Mouse (Mus musculus) kidney, adult 2 months (tissue): Measurements from ENCODE around the gene Atp8b5. TPM values are rescaled to one million over a fixed set of nuclear protein-coding genes. Genes with fewer than 3 reads are reported as not detected.

Source experiments
- DNase-seq: peaks from one replicate; pipeline ENCODE4 v3.0.0; 2021
- H3K27ac ChIP-seq: fragments of 200-500 bp; 2 replicates; pipeline ENCODE4 v1.5.1; 2012; ENCODE audit warnings: low read depth, low read length, control low read depth, inconsistent platforms; ENCODE audit not compliant: insufficient read depth
- H3K27me3 ChIP-seq: fragments of 200-500 bp; replicated peaks from 2 replicates; pipeline ENCODE4 v1.6.1; 2012; ENCODE audit warnings: mild to moderate bottlenecking, moderate library complexity, low read length, inconsistent platforms; ENCODE audit not compliant: control insufficient read depth, insufficient read depth
- H3K36me3 ChIP-seq: fragments of 200-500 bp; 2 replicates; pipeline ENCODE4 v1.6.1; 2012; ENCODE audit warnings: mild to moderate bottlenecking, moderate library complexity, low read length, inconsistent platforms; ENCODE audit not compliant: control insufficient read depth, insufficient read depth
- H3K4me1 ChIP-seq: fragments of 200-500 bp; 2 replicates; pipeline ENCODE4 v1.6.1; 2011; ENCODE audit warnings: low read length; ENCODE audit not compliant: control insufficient read depth, insufficient read depth
- H3K4me3 ChIP-seq: fragments of 200-500 bp; 2 replicates; pipeline ENCODE4 v1.5.1; 2011; ENCODE audit warnings: mild to moderate bottlenecking, low read depth, low read length, control low read depth; ENCODE audit not compliant: insufficient read depth
- CTCF ChIP-seq: fragments of 200-500 bp; conservative IDR thresholded peaks from 2 replicates; pipeline ENCODE4 v1.5.1; 2011; ENCODE audit warnings: low read depth, mild to moderate bottlenecking, control low read depth, low read length, moderate library complexity, mixed read lengths; ENCODE audit not compliant: insufficient read depth, insufficient read length
- POLR2A ChIP-seq: fragments of 200-500 bp; IDR thresholded peaks from one replicate; pipeline ENCODE4 v1.6.1; 2011; ENCODE audit warnings: low read depth, low read length, control low read depth
- WGBS: fragments of 180-500 bp; shearing (Covaris S2); methylation state at CpG from one replicate; pipeline ENCODE4 v1.1.7; 2018; 5-methylcytosine and 5-hydroxymethylcytosine counted together
- polyA plus RNA-seq: library from polyadenylated mRNA; depleted of rRNA; stranded (reverse); fragments of >200 nt; gene quantifications from 2 replicates; pipeline ENCODE4 v1.2.3, GENCODE M21; 2012; rRNA removed

Atp8b5 gene
- polyA plus RNA-seq, 1 experiment, result 0.38 TPM

DNA sequence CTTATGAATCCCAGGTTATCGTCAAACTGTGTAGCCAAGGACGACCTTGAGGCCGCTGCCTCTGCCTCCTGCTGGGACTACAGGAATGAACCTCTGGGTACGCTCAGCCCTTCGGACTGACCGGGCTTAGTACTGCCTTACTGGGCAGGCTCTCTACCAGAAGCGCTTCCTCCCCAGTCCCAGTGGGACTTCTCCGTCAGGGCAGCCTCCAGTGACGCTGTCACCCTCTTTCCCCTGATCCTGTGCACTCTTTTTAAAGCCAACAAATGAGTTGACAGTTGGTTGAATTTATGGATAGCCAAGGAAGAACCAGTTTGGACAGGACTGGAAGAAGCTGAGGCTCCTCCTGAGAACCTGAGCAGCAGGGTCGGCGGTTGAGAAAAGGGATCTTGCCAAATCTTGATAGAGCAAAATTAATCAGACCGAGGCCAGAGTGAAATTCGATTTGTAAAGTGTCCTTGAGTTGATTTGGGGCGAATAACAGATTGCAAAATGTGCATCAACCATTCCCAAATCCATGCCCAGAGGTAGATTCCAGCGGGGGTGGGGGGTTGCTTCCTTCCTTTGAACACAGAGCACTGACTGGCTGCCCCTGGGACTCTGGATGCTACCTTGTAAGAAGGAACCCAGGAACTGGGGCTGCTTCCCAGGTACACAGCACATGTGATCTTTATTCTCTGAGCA, 152.2 kb downstream of the Atp8b5 start:
- H3K36me3 ChIP-seq, result no peaks in the 10 kb centered on the region; the same call in 1 of the 2 replicates
- DNase-seq, result peak; percentile 82
- TF ChIP-seq POLR2A (no peak), CTCF (0 out of 2 replicates have a peak, but pooled peaks have one; percentile 21)
- H3K27ac ChIP-seq, result peak overlapping the region; percentile 80
- no peaks in the 10 kb centered on the region for H3K27me3 ChIP-seq
- H3K4me3 ChIP-seq, result no peak overlapping the region
- WGBS, result 20% methylated on average over 15 of the region's 15 CpGs
- H3K4me1 ChIP-seq, result peaks cover 14% of the 10 kb centered on the region

GRCm38 (mm10) chr4:43419801-43420281, 152.9 kb downstream of the Atp8b5 start:
- Histone ChIP-seq H3K4me3 (no peak overlapping the region), H3K27me3 (no peaks in the 10 kb centered on the region), H3K4me1 (peaks cover 14% of the 10 kb centered on the region), H3K36me3 (peaks cover 3% of the 10 kb centered on the region; the same call in 1 of the 2 replicates), H3K27ac (peak overlapping the region; percentile 80)
- 43% methylated on average over 9 of the region's 9 CpGs for WGBS
- no peak for DNase-seq
- no peak for TF ChIP-seq POLR2A

GRCm38 (mm10) chr4:43420305-43420704, 153.3 kb downstream of the Atp8b5 start:
- H3K36me3 ChIP-seq, result peaks cover 5% of the 10 kb centered on the region; the same call in 1 of the 2 replicates
- no peaks in the 10 kb centered on the region for H3K27me3 ChIP-seq
- peaks cover 14% of the 10 kb centered on the region for H3K4me1 ChIP-seq
- whole genome bisulfite sequencing, result under 1% methylated on average over 6 of the region's 6 CpGs
- H3K27ac ChIP-seq, result peak overlapping the region; percentile 80
- TF ChIP-seq CTCF, result peak; percentile 90
- no peak for TF ChIP-seq POLR2A
- H3K4me3 ChIP-seq, result no peak overlapping the region
- peak; percentile 91 for DNase-seq

DNA sequence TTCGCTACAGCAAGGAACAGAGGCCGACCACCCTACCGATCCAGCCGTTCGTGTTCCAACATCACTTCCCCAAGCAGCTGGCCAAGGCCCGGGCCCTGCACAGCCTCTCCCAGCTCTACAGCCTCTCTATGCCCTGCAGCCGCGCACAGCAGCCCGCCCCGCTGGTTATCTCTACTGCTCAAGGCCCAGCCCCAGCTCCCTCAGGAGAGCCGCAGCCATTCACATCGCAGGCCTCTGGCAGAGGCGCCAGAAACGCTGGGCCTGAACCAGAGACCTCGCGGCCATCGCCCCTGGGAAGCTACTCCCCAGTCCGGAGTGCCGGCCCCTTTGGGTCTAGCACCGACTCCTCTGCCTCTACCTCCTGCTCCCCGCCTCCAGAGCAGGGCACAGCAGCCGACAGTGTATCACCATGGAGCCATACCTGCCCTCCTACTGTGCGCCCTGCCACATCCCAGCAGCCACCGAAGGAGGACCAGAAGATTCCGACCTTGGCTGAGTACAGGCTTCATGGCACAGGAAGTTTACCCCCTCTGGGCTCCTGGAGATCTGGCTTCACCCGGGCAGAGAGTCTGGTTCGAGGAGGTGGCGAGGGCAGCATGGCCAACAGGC, 154.8 kb downstream of the Atp8b5 start:
- TF ChIP-seq POLR2A (no peak), CTCF (no peak)
- Histone ChIP-seq H3K27me3 (no peaks in the 10 kb centered on the region), H3K4me3 (no peak overlapping the region), H3K36me3 (peaks cover 8% of the 10 kb centered on the region), H3K27ac (no peak overlapping the region), H3K4me1 (peaks cover 14% of the 10 kb centered on the region)
- no peak for DNase-seq
- 90% methylated on average over 28 of the region's 28 CpGs for WGBS

Other genes with a start within 250 kb of the Atp8b5 start
- 24.6 and 28.4 TPM in 2 replicates for gene Pigo, start 241.3 kb upstream of the Atp8b5 start, polyA plus RNA-seq
- 103 and 118 TPM in 2 replicates for gene Stoml2, start 235.4 kb upstream of the Atp8b5 start, polyA plus RNA-seq
- 14.4 and 15.6 TPM in 2 replicates for gene Fam214b, start 220.9 kb upstream of the Atp8b5 start, polyA plus RNA-seq
- 5.0 and 5.5 TPM in 2 replicates for gene Unc13b, start 208.2 kb upstream of the Atp8b5 start, polyA plus RNA-seq
- 15.5 and 17.3 TPM in 2 replicates for gene Rusc2, start 114.8 kb downstream of the Atp8b5 start, polyA plus RNA-seq
- 1.3 and 1.6 TPM in 2 replicates for gene Fam166b, start 162.0 kb downstream of the Atp8b5 start, polyA plus RNA-seq
- 59.0 and 72.5 TPM in 2 replicates for gene Tesk1, start 174.8 kb downstream of the Atp8b5 start, polyA plus RNA-seq
- 4.5 and 12.6 TPM in 2 replicates for gene Cd72, start 187.5 kb downstream of the Atp8b5 start, polyA plus RNA-seq
- gene Sit1, start 216.6 kb downstream of the Atp8b5 start, polyA plus RNA-seq, result 0.23 and 1.4 TPM in 2 replicates
- 529 and 664 TPM in 2 replicates for gene Ccdc107, start 225.7 kb downstream of the Atp8b5 start, polyA plus RNA-seq
- gene Arhgef39, start 232.5 kb downstream of the Atp8b5 start, polyA plus RNA-seq, result 17.3 and 26.6 TPM in 2 replicates
- 4.9 and 5.8 TPM in 2 replicates for gene Car9, start 239.8 kb downstream of the Atp8b5 start, polyA plus RNA-seq